Mouse (Mus musculus) lung, postnatal 0 days (tissue): ENCODE measurements around the gene Gm49630.
"Not testable (repeated sequence)": the region's sequence is repeated elsewhere in the genome, so short reads cannot be mapped to it uniquely, and the experiment has no call there.

Experiments used
- CTCF ChIP-seq: IDR thresholded peaks from 2 replicates; pipeline ENCODE4 v1.5.1; 2016; ENCODE audit warnings: antibody characterized with exemption, mild to moderate bottlenecking
- EP300 ChIP-seq: IDR thresholded peaks from 2 replicates; pipeline ENCODE4 v1.6.1; 2016; ENCODE audit warnings: antibody characterized with exemption, mild to moderate bottlenecking, control low read depth

DNA sequence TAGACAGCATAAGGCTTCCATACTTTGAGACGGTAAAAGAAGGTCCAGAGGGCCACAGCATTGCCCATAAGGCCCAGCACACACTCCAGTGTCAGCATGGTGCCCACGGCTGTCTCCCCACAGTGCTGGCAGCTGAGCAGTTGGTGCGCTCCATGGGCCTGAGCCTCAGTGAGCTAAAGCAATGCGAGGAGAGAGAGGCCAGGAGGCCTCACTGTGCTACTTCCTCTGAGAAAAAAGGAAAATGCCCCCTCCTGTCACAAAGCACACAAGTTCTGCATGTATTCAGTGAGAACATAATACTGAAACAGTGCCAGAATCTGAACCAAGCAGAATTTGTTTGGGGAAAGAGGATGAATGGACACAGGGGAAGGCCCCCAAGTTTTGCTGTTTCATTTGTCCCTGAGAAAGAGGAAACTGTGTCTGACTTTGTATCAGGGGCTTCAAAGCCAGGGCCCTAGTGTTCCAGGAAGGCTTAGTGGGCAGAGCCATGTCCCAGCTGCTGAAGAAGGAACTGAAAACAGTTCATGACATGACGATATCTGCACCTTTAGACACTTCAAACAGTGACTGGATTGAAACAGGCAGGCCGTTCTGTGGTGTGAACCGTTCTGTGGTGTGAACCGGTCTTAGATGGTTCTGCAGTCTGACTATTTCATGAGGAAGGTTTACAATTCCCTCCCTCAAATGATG, 55.9 kb downstream of the Gm49630 start:
- not testable (repeated sequence) for TF ChIP-seq CTCF, EP300
